Mouse (Mus musculus): ENCODE measurements around the gene Il27ra. TPM values are rescaled to one million over a fixed set of nuclear protein-coding genes. Genes with fewer than 3 reads are reported as not detected.

Gene Il27ra
- polyA plus RNA-seq, 1 experiment from 2014 or later: 0.56 TPM

GRCm38 (mm10) chr8:84032777-84033176 lies 9.6 kb downstream of the Il27ra start:
- ATAC-seq (no peak), DNase-seq (ENCODE audit: low spot score) (no peak)
- Histone ChIP-seq H3K27ac (ENCODE audit: low read length) (no peak overlapping the region), H3K4me1 (ENCODE audit: insufficient read depth, low read depth, low read length) (no peaks in the 10 kb centered on the region), H3K27me3 (replicated peaks; ENCODE audit: insufficient read depth, low read length) (no peaks in the 10 kb centered on the region), H3K9ac (replicated peaks; ENCODE audit: low read depth) (no peak overlapping the region), H3K4me3 (ENCODE audit: low read depth, low read length) (no peak overlapping the region), H3K9me3 (ENCODE audit: low read length) (no peaks in the 10 kb centered on the region), H3K36me3 (ENCODE audit: insufficient read depth, low read length) (no peaks in the 10 kb centered on the region), H3K4me2 (replicated peaks; ENCODE audit: low read depth, low read length) (no peak overlapping the region)
- WGBS: 71% methylated on average over 4 of the region's 4 CpGs
- TF ChIP-seq CTCF (IDR thresholded peaks at IDR 0.05): no peak

GRCm38 (mm10) chr8:84029272-84029671 lies 13.1 kb downstream of the Il27ra start:
- ATAC-seq: no peak
- Histone ChIP-seq H3K4me1 (ENCODE audit: insufficient read depth, low read depth, low read length) (peaks cover 7% of the 10 kb centered on the region; the same call in 1 of the 2 replicates), H3K4me3 (ENCODE audit: low read depth, low read length) (no peak overlapping the region), H3K9ac (replicated peaks; ENCODE audit: low read depth) (no peak overlapping the region), H3K27ac (ENCODE audit: low read length) (no peak overlapping the region), H3K36me3 (ENCODE audit: insufficient read depth, low read length) (no peaks in the 10 kb centered on the region), H3K9me3 (ENCODE audit: low read length) (no peaks in the 10 kb centered on the region), H3K4me2 (replicated peaks; ENCODE audit: low read depth, low read length) (no peak overlapping the region), H3K27me3 (replicated peaks; ENCODE audit: insufficient read depth, low read length) (no peaks in the 10 kb centered on the region)
- 82% methylated on average over 5 of the region's 5 CpGs for WGBS
- TF ChIP-seq EP300 (IDR thresholded peaks at IDR 0.05) (no peak), CTCF (IDR thresholded peaks at IDR 0.05) (no peak)
- DNase-seq (ENCODE audit: low spot score): no peak

GRCm38 (mm10) chr8:84027449-84027848 lies 14.9 kb downstream of the Il27ra start:
- Histone ChIP-seq H3K9ac (replicated peaks; ENCODE audit: low read depth) (no peak overlapping the region), H3K9me3 (ENCODE audit: low read length) (no peaks in the 10 kb centered on the region), H3K4me3 (ENCODE audit: low read depth, low read length) (no peak overlapping the region), H3K27ac (ENCODE audit: low read length) (no peak overlapping the region), H3K36me3 (ENCODE audit: insufficient read depth, low read length) (no peaks in the 10 kb centered on the region), H3K27me3 (replicated peaks; ENCODE audit: insufficient read depth, low read length) (no peaks in the 10 kb centered on the region), H3K4me2 (replicated peaks; ENCODE audit: low read depth, low read length) (no peak overlapping the region), H3K4me1 (ENCODE audit: insufficient read depth, low read depth, low read length) (peaks cover 20% of the 10 kb centered on the region)
- 13% methylated on average over 10 of the region's 10 CpGs for WGBS
- TF ChIP-seq EP300 (IDR thresholded peaks at IDR 0.05) (no peak), CTCF (IDR thresholded peaks at IDR 0.05) (no peak)
- peak; percentile 40 for DNase-seq (ENCODE audit: low spot score)
- no peak for ATAC-seq

DNA sequence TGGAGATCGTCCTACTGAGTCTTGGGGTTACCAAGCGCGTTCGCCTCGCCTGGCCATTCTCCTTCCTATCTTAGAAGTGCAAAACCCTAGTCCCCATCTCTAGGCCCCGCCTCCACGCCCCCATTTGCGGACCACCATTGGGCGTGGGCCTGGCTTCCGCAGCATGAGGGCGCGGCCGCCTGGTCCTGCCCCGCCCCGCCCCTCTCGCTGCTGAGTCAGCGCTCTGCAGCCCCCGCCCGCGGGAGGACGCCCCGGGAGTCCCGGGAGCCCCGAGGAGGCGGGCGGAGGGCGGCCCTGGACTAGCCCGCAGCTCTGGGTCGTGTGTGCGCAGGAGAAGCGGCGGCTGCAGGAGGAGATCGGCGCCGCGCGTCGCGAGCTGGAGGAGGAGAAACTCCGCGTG lies 16.5 kb downstream of the Il27ra start:
- Histone ChIP-seq H3K4me1 (ENCODE audit: insufficient read depth, low read depth, low read length) (peaks cover 26% of the 10 kb centered on the region), H3K9ac (replicated peaks; ENCODE audit: low read depth) (no peak overlapping the region), H3K27ac (ENCODE audit: low read length) (no peak overlapping the region), H3K27me3 (replicated peaks; ENCODE audit: insufficient read depth, low read length) (no peaks in the 10 kb centered on the region), H3K4me2 (replicated peaks; ENCODE audit: low read depth, low read length) (peak overlapping the region; percentile 72), H3K9me3 (ENCODE audit: low read length) (no peaks in the 10 kb centered on the region), H3K36me3 (ENCODE audit: insufficient read depth, low read length) (no peaks in the 10 kb centered on the region), H3K4me3 (ENCODE audit: low read depth, low read length) (peak overlapping the region; percentile 32)
- WGBS: 4% methylated on average over 40 of the region's 41 CpGs
- DNase-seq (ENCODE audit: low spot score) (peak; percentile 52), ATAC-seq (peak; percentile 34)
- TF ChIP-seq CTCF (IDR thresholded peaks at IDR 0.05): no peak
- no peak for TF ChIP-seq EP300 (IDR thresholded peaks at IDR 0.05)

DNA sequence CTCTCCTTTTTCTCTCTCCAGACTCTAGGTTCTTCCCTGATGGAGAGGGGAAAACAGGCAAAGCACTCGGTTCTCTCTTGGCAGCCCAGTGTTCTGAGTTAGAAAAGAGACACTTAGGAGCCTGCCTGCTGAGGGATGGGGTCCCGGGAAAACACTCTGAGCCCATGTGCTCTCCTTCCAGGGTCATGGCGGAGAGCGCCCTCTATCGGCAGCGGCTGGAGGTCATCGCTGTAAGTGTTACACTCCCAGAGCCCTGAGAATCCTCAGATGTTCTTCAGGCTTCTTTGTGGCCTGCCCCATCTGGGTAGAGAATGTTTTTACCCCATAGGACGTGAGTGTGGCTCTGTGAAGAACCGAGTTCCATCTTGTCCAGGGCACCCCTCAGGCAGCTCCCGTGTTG lies 18.2 kb downstream of the Il27ra start:
- H3K4me3 ChIP-seq (ENCODE audit: low read depth, low read length): no peak overlapping the region
- no peak for TF ChIP-seq EP300 (IDR thresholded peaks at IDR 0.05)
- TF ChIP-seq CTCF (IDR thresholded peaks at IDR 0.05): peak; percentile 81
- no peak overlapping the region for H3K4me2 ChIP-seq (replicated peaks; ENCODE audit: low read depth, low read length)
- H3K27me3 ChIP-seq (replicated peaks; ENCODE audit: insufficient read depth, low read length): no peaks in the 10 kb centered on the region
- ATAC-seq (no peak), DNase-seq (ENCODE audit: low spot score) (peak; percentile 41)
- H3K4me1 ChIP-seq (ENCODE audit: insufficient read depth, low read depth, low read length): peaks cover 26% of the 10 kb centered on the region
- 20% methylated on average over 10 of the region's 10 CpGs for WGBS
- no peak overlapping the region for H3K9ac ChIP-seq (replicated peaks; ENCODE audit: low read depth)
- no peaks in the 10 kb centered on the region for H3K9me3 ChIP-seq (ENCODE audit: low read length)
- H3K27ac ChIP-seq (ENCODE audit: low read length): no peak overlapping the region
- no peaks in the 10 kb centered on the region for H3K36me3 ChIP-seq (ENCODE audit: insufficient read depth, low read length)

DNA sequence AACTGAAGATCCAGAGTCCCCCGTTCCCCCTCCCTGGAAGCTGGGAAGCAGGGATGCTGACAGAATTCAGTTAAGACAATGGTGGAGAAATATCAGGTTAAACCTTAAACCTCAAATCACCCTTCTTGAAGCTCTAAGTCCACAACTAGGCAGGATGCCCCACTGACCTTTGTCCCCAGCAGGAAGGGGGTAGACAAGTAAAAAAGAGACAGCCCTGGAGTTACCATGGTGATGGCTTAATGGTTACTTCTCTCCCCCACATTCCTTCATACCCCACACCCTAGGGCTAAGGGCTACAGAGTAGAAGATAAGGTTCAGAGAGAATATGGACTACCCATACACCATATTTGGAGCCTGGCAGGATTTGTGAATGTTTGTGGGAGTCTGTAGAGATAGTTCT lies 18.8 kb downstream of the Il27ra start:
- 64% methylated on average over 1 of the region's 1 CpGs for WGBS
- TF ChIP-seq EP300 (IDR thresholded peaks at IDR 0.05): no peak
- no peak for TF ChIP-seq CTCF (IDR thresholded peaks at IDR 0.05)
- Histone ChIP-seq H3K4me2 (replicated peaks; ENCODE audit: low read depth, low read length) (no peak overlapping the region), H3K9ac (replicated peaks; ENCODE audit: low read depth) (no peak overlapping the region), H3K4me1 (ENCODE audit: insufficient read depth, low read depth, low read length) (peaks cover 26% of the 10 kb centered on the region), H3K9me3 (ENCODE audit: low read length) (no peaks in the 10 kb centered on the region), H3K27me3 (replicated peaks; ENCODE audit: insufficient read depth, low read length) (no peaks in the 10 kb centered on the region), H3K27ac (ENCODE audit: low read length) (no peak overlapping the region), H3K36me3 (ENCODE audit: insufficient read depth, low read length) (no peaks in the 10 kb centered on the region), H3K4me3 (ENCODE audit: low read depth, low read length) (no peak overlapping the region)
- no peak for ATAC-seq
- no peak for DNase-seq (ENCODE audit: low spot score)

DNA sequence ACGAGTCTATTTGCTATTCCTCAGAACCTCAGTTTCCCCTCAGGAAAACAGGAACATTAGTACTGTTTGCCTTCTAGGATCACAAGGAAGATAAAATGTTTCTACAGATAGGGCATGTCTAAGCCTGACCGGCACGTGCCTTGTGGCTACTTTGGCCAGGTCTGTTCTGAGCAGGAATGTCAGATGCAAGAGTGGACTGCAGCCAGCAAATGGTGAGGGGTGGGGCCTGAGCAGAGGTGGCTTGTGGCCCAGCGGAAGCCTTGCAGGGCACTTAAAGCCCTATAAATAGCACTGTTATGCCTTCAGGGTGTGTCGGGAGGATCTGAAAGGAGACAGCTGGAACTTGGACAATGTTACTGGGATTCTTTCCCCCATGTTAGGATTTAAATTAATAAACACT lies 19.3 kb downstream of the Il27ra start:
- ATAC-seq: peak; percentile 71
- WGBS: 6% methylated on average over 5 of the region's 5 CpGs
- Histone ChIP-seq H3K4me1 (ENCODE audit: insufficient read depth, low read depth, low read length) (peaks cover 26% of the 10 kb centered on the region), H3K9ac (replicated peaks; ENCODE audit: low read depth) (no peak overlapping the region), H3K4me3 (ENCODE audit: low read depth, low read length) (no peak overlapping the region), H3K27ac (ENCODE audit: low read length) (no peak overlapping the region), H3K27me3 (replicated peaks; ENCODE audit: insufficient read depth, low read length) (no peaks in the 10 kb centered on the region), H3K9me3 (ENCODE audit: low read length) (no peaks in the 10 kb centered on the region), H3K36me3 (ENCODE audit: insufficient read depth, low read length) (no peaks in the 10 kb centered on the region), H3K4me2 (replicated peaks; ENCODE audit: low read depth, low read length) (no peak overlapping the region)
- TF ChIP-seq EP300 (IDR thresholded peaks at IDR 0.05) (0 out of 2 replicates have a peak, but pooled peaks have one; percentile 26), CTCF (IDR thresholded peaks at IDR 0.05) (no peak)
- peak; percentile 83 for DNase-seq (ENCODE audit: low spot score)
